Mouse (Mus musculus) hindbrain, embryonic 16.5 days (tissue): ENCODE measurements at regions not wholly inside any gene's neighbourhood (a gene's known extent, or its start where the extent isn't known, plus 50 kb on each side); places are given as distances from the start of the nearest gene placed in this dataset.

Experiments used
- ATAC-seq: fragments of 200-750 bp; cut with Nextera tagmentation; 2 replicates; pipeline ENCODE4 v1.8.0; 2017; ENCODE audit warnings: moderate TSS enrichment, moderate library complexity
- H3K27ac ChIP-seq: fragments of 300-500 bp; sonication (generic); 2 replicates; pipeline ENCODE4 v1.5.1; 2014; ENCODE audit warnings: low read depth, mild to moderate bottlenecking, control low read depth, low read length, moderate library complexity
- H3K27me3 ChIP-seq: fragments of 300-500 bp; sonication (generic); replicated peaks from 2 replicates; pipeline ENCODE4 v1.6.1; 2014; ENCODE audit warnings: low read length; ENCODE audit not compliant: control insufficient read depth, insufficient read depth
- H3K36me3 ChIP-seq: fragments of 300-500 bp; sonication (generic); 2 replicates; pipeline ENCODE4 v1.6.1; 2014; ENCODE audit warnings: mild to moderate bottlenecking, low read length, moderate library complexity, mixed read lengths; ENCODE audit not compliant: control insufficient read depth, insufficient read depth
- H3K4me1 ChIP-seq: fragments of 300-500 bp; sonication (generic); 2 replicates; pipeline ENCODE4 v1.6.1; 2014; ENCODE audit warnings: low read depth, low read length; ENCODE audit not compliant: control insufficient read depth, insufficient read depth
- H3K4me2 ChIP-seq: fragments of 300-500 bp; sonication (generic); 2 replicates; pipeline ENCODE4 v1.6.1; 2014; ENCODE audit warnings: mild to moderate bottlenecking, low read length, control low read depth, moderate library complexity
- H3K4me3 ChIP-seq: fragments of 300-500 bp; sonication (generic); 2 replicates; pipeline ENCODE4 v1.5.1; 2014; ENCODE audit warnings: mild to moderate bottlenecking, low read length, control low read depth, moderate library complexity
- H3K9ac ChIP-seq: fragments of 300-500 bp; sonication (generic); 2 replicates; pipeline ENCODE4 v1.6.1; 2014; ENCODE audit warnings: low read depth, mild to moderate bottlenecking, control low read depth, low read length, moderate library complexity
- H3K9me3 ChIP-seq: fragments of 300-500 bp; sonication (generic); 2 replicates; pipeline ENCODE4 v1.6.1; 2014; ENCODE audit warnings: mild to moderate bottlenecking, low read length, moderate library complexity; ENCODE audit not compliant: control insufficient read depth
- WGBS: fragments of 180-500 bp; shearing (Covaris S2); extraction: QIAGEN DNeasy Blood & Tissue Kit; methylation state at CpG from one replicate; pipeline ENCODE4 v1.1.7; 2014; 5-methylcytosine and 5-hydroxymethylcytosine counted together

DNA sequence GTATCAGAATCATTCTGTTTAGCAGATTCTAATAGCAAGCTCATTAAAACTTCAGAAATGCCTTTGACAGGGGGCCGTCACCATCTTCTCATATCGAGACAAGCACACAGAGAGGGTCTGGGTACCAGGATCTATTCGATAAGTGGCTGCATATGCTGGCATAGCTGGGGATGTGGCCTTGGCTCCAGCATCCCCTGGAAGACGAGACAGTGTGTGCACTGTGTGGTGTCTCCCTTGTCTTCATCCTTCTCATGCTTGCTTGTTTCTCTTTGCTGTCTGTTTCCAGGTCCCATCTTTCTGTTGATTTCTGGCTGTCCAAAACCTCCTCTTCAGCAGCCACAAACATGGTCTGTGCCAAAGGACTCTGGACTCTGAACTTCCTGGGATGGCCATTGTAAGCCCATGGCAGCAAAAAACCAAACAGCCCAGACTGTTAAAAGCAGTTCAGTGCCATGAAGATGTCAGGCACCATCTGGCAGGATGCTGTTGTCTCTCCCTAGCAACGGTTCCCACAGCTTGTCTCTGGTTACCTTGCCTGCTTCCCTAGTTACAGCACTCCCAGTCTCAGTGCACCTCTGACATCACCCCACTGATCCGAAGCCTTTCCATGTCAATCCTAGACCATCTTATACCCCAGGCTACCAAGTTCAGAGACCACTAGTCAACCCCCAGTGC lies 56.5 kb downstream of the Kctd12 start:
- H3K9ac ChIP-seq = no peak overlapping the region
- H3K27ac ChIP-seq = no peak overlapping the region
- H3K27me3 ChIP-seq = no peaks in the 10 kb centered on the region
- H3K4me2 ChIP-seq = no peak overlapping the region
- no peaks in the 10 kb centered on the region for H3K9me3 ChIP-seq
- H3K4me1 ChIP-seq = peaks cover 4% of the 10 kb centered on the region; the same call in 1 of the 2 replicates
- WGBS = 63% methylated on average over 6 of the region's 6 CpGs
- no peaks in the 10 kb centered on the region for H3K36me3 ChIP-seq
- H3K4me3 ChIP-seq = no peak overlapping the region
- ATAC-seq = peak; percentile 87

DNA sequence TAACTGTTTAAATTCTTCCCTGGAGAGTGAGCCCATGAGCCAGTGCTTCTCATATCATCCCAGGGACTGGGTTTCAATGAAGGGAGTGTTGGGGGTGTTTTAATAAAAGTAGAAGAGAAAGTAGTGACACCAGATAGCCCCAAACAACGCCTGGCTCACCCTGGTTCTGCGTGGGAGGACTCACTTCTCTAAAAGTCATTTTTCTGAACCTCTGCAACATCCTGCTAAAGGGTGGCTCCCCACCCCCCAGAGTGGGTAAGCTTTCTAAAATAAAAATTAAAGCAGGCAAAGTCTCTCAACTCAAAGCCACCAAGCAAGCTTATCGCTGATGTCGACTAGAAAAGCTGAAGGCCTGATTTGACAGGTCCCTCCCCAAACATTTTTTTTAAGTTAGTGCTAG lies 57.8 kb downstream of the Kctd12 start:
- no peak for ATAC-seq
- Histone ChIP-seq H3K36me3 (no peaks in the 10 kb centered on the region), H3K27ac (no peak overlapping the region), H3K27me3 (no peaks in the 10 kb centered on the region), H3K4me1 (peaks cover 4% of the 10 kb centered on the region; the same call in 1 of the 2 replicates), H3K4me2 (no peak overlapping the region), H3K4me3 (no peak overlapping the region), H3K9me3 (no peaks in the 10 kb centered on the region), H3K9ac (no peak overlapping the region)
- WGBS = 88% methylated on average over 4 of the region's 4 CpGs

DNA sequence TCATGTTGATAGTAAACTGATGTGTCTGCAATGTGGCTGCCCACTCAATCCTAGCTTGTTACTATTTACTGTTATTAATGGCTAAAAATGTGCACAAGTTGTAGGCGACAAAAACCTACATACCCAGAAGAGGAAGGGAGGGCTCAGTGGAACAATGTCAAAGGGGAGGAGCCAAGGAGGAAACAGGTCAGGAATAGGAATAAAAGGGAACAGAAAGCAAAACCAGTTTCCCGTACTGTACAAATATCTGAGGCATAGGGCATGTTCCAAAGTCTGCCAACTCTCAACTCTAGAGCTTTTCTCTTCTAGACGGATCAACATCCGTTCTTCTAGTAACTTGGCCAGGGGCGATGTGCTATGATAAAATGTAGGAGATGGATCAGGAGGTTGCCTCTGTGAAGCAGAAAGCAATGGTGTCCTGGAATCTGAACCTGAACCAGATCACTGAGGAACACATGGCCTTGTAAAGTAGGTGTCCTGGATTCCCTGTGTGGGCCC lies 59.9 kb downstream of the Kctd12 start:
- no peak for ATAC-seq
- no peak overlapping the region for H3K4me2 ChIP-seq
- H3K27me3 ChIP-seq = no peaks in the 10 kb centered on the region
- H3K9ac ChIP-seq = no peak overlapping the region
- no peak overlapping the region for H3K4me3 ChIP-seq
- no peak overlapping the region for H3K27ac ChIP-seq
- no peaks in the 10 kb centered on the region for H3K9me3 ChIP-seq
- 89% methylated on average over 5 of the region's 5 CpGs for WGBS
- H3K36me3 ChIP-seq = no peaks in the 10 kb centered on the region
- peaks cover 4% of the 10 kb centered on the region; the same call in 1 of the 2 replicates for H3K4me1 ChIP-seq

DNA sequence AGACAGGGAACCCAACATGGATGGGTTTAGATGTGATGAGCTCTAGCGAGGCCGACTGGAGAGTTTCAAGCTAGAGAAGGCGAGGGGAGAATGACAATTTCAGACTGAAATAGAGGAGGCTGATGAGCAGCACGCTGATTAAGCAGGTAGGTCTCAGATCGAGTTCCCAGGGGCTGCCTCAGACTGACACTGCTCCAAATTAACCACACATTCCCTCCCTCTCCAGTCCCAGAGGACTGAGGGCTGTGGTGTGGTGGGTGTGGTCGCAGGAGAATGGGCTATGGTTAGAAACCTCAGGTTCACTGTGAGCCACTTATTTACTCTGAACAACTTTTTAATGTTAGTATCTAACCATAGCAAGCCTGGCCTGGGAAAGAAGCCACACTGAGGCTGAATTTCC lies 62.0 kb downstream of the Kctd12 start:
- WGBS = 74% methylated on average over 6 of the region's 6 CpGs
- ATAC-seq = no peak

DNA sequence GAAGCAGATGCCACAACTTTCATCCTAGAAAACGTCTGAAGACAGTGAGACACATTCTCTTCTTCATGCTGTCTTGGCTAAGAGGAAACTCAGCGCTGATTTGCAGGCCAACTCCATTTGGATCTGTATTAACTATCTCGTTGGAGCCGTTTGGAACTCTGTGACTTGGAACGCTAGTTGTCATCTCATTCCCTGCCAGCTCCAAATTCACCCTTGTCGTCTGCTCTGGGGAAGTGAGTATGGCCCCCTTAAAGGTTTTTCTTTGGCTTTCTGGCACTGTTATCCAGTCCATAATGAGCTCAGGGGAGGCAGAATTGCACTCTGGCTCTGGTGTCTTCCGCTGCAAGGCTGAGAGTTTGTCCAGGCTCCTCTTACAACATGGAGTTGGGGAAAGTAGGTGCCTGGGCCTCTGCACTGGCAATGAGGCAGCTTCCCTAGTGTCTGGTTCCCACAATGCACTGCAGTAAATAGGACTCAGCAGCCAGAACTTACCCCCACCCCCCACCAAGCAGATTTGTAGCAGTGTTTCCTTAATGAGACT lies 63.1 kb downstream of the Kctd12 start:
- no peaks in the 10 kb centered on the region for H3K9me3 ChIP-seq
- no peaks in the 10 kb centered on the region for H3K27me3 ChIP-seq
- H3K4me3 ChIP-seq = no peak overlapping the region
- 79% methylated on average over 7 of the region's 7 CpGs for WGBS
- no peak overlapping the region for H3K4me2 ChIP-seq
- H3K4me1 ChIP-seq = no peaks in the 10 kb centered on the region
- H3K9ac ChIP-seq = no peak overlapping the region
- peak; percentile 42 for ATAC-seq
- H3K27ac ChIP-seq = no peak overlapping the region
- no peaks in the 10 kb centered on the region for H3K36me3 ChIP-seq

More for the DNA sequence above, 62.0 kb downstream of the Kctd12 start:
- H3K4me1 ChIP-seq = no peaks in the 10 kb centered on the region
- H3K27ac ChIP-seq = no peak overlapping the region
- no peaks in the 10 kb centered on the region for H3K27me3 ChIP-seq
- H3K36me3 ChIP-seq = no peaks in the 10 kb centered on the region
- no peaks in the 10 kb centered on the region for H3K9me3 ChIP-seq
- H3K4me2 ChIP-seq = no peak overlapping the region
- no peak overlapping the region for H3K4me3 ChIP-seq
- H3K9ac ChIP-seq = no peak overlapping the region

DNA sequence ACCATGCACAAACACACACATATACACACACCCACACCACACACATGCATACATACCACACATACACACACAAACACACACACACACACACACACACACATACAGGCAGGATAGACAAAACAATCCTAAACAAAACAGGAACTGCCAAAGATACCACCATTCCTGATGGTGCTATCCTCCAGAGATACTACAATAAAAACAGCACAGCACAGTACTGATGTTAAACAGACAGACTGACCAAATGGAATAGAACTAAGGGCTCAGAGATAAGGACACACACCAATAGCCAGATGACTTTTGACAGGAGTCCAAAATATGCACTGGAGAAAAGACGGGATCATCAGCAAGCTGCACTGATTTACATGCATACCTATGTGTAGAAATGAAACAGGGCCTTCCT lies 64.5 kb downstream of the Kctd12 start:
- no peak overlapping the region for H3K4me3 ChIP-seq
- 79% methylated on average over 1 of the region's 1 CpGs for WGBS
- no peak for ATAC-seq
- H3K27ac ChIP-seq = no peak overlapping the region
- no peak overlapping the region for H3K9ac ChIP-seq
- no peaks in the 10 kb centered on the region for H3K9me3 ChIP-seq
- H3K4me2 ChIP-seq = no peak overlapping the region
- no peaks in the 10 kb centered on the region for H3K4me1 ChIP-seq
- no peaks in the 10 kb centered on the region for H3K27me3 ChIP-seq
- H3K36me3 ChIP-seq = no peaks in the 10 kb centered on the region

DNA sequence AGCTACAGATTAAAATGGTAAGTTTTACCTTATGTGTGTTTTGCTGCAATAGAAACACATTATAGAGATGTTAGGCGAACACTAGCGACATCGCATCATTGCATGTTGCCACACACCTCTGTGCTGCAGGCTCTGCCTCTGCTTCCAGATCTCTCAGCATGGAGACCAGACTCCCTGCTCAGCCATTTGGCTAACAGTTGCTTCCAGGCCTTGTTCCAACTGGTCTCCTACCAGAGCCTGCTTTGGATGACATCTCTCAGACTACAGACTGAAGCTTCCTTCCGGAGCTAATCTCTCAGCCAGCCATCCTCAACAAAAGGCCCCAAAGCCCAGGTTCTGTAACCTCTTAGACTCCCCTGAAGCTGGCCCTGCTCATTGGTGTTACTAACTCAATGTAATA lies 66.5 kb downstream of the Kctd12 start:
- H3K27me3 ChIP-seq = no peaks in the 10 kb centered on the region
- WGBS = 81% methylated on average over 4 of the region's 4 CpGs

DNA sequence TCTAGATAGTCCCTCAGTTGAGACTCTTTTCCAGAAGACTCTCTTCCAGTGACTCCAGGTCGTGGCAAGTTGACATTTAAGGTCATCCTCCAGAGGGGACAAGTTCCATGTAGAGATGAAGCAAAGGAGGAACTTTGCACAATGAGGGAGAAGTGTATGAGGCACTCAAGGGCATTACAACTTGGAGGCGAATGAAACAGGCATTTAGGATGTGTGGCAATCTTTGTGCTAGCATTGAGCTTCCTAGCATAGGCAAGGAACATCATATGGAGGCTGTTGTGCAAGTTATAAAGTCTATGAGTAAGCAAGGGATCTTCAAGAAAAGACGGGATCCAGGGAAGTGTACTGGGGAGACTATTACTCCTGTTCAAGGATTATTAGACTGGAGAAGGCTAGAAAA lies 70.9 kb downstream of the Kctd12 start:
- Histone ChIP-seq H3K4me1 (no peaks in the 10 kb centered on the region), H3K27me3 (no peaks in the 10 kb centered on the region), H3K27ac (no peak overlapping the region), H3K4me3 (no peak overlapping the region), H3K4me2 (no peak overlapping the region), H3K9me3 (no peaks in the 10 kb centered on the region), H3K9ac (no peak overlapping the region), H3K36me3 (no peaks in the 10 kb centered on the region)
- no peak for ATAC-seq
- WGBS = 74% methylated on average over 3 of the region's 3 CpGs

More for the DNA sequence above, 66.5 kb downstream of the Kctd12 start:
- Histone ChIP-seq H3K4me1 (no peaks in the 10 kb centered on the region), H3K27ac (no peak overlapping the region), H3K4me3 (no peak overlapping the region), H3K36me3 (no peaks in the 10 kb centered on the region), H3K9ac (no peak overlapping the region), H3K9me3 (no peaks in the 10 kb centered on the region), H3K4me2 (no peak overlapping the region)
- peak; percentile 45; the same call in 1 of the 2 replicates for ATAC-seq

DNA sequence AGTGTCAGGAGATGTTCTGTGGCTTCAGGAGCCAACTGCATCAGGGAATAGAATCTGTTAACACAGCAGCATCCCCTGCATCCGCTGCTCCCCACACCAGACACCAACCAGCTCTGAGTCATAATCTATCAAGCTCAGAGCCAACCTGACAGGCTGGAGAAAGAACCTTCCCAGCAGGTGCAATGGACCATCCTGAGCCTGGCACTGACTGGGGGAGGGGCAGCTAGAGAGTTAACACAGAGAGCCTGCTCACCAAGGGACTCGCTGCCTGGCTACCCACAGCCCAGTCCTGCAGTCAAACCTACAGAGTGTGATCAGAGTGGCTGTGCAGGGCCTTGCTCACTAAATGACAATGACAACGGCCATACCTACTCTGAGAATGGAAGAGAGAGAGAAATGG lies 73.4 kb downstream of the Kctd12 start:
- no peak overlapping the region for H3K9ac ChIP-seq
- ATAC-seq = no peak
- no peaks in the 10 kb centered on the region for H3K9me3 ChIP-seq
- no peak overlapping the region for H3K4me2 ChIP-seq
- no peaks in the 10 kb centered on the region for H3K4me1 ChIP-seq
- no peaks in the 10 kb centered on the region for H3K27me3 ChIP-seq
- H3K4me3 ChIP-seq = no peak overlapping the region
- WGBS = 67% methylated on average over 3 of the region's 3 CpGs
- no peaks in the 10 kb centered on the region for H3K36me3 ChIP-seq
- no peak overlapping the region for H3K27ac ChIP-seq
